Mouse (Mus musculus) intestine, postnatal 0 days (tissue): ENCODE data around the gene Smoc1. TPM values are rescaled to one million over a fixed set of nuclear protein-coding genes. Genes with fewer than 3 reads are reported as not detected.

Experiments
- ATAC-seq: fragments of 200-750 bp; cut with Nextera tagmentation; 2 replicates; pipeline ENCODE4 v1.8.0; 2017; ENCODE audit warnings: mild to moderate bottlenecking, moderate TSS enrichment, moderate library complexity
- H3K27ac ChIP-seq: fragments of 300-500 bp; sonication (generic); 2 replicates; pipeline ENCODE4 v1.5.1; 2014; ENCODE audit warnings: mild to moderate bottlenecking, low read depth, low read length, moderate library complexity
- H3K27me3 ChIP-seq: fragments of 300-500 bp; sonication (generic); replicated peaks from 2 replicates; pipeline ENCODE4 v1.6.1; 2014; ENCODE audit warnings: low read length, mixed read lengths; ENCODE audit not compliant: control insufficient read depth, insufficient read depth
- H3K36me3 ChIP-seq: fragments of 300-500 bp; sonication (generic); 2 replicates; pipeline ENCODE4 v1.6.1; 2014; ENCODE audit warnings: mild to moderate bottlenecking, moderate library complexity; ENCODE audit not compliant: control insufficient read depth, insufficient read depth
- H3K4me1 ChIP-seq: fragments of 300-500 bp; sonication (generic); replicated peaks from 2 replicates; pipeline ENCODE4 v1.6.1; 2014; ENCODE audit warnings: antibody characterized with exemption, low read length, mixed read lengths; ENCODE audit not compliant: control insufficient read depth, insufficient read depth
- H3K4me2 ChIP-seq: fragments of 300-500 bp; sonication (generic); replicated peaks from 2 replicates; pipeline ENCODE4 v1.6.1; 2014; ENCODE audit warnings: low read depth, mild to moderate bottlenecking, moderate library complexity
- H3K4me3 ChIP-seq: fragments of 300-500 bp; sonication (generic); 2 replicates; pipeline ENCODE4 v1.5.1; 2014; ENCODE audit warnings: low read depth, low read length
- H3K9ac ChIP-seq: fragments of 300-500 bp; sonication (generic); 2 replicates; pipeline ENCODE4 v1.6.1; 2014; ENCODE audit warnings: mild to moderate bottlenecking, low read depth, low read length
- H3K9me3 ChIP-seq: fragments of 300-500 bp; sonication (generic); 2 replicates; pipeline ENCODE4 v1.6.1; 2016; ENCODE audit warnings: mixed run types; ENCODE audit not compliant: control insufficient read depth
- CTCF ChIP-seq: sonication (generic); IDR thresholded peaks from 2 replicates; pipeline ENCODE4 v1.5.1; 2016; ENCODE audit warnings: low read depth, mild to moderate bottlenecking, control low read depth, antibody characterized with exemption, moderate library complexity
- whole genome bisulfite sequencing: fragments of 180-500 bp; shearing (Covaris S2); extraction: QIAGEN DNeasy Blood & Tissue Kit; methylation state at CpG from one replicate; pipeline ENCODE4 v1.1.7; 2014; 5-methylcytosine and 5-hydroxymethylcytosine counted together
- polyA plus RNA-seq: library from polyadenylated mRNA; unstranded; fragments of >200 nt; fragmentation: Nextera tagmentation; extraction: Ambion mirVana; gene quantifications from 2 replicates; pipeline ENCODE4 v1.2.1, GENCODE M21; 2015

The Smoc1 gene
- polyA plus RNA-seq, 1 experiment from 2014 or later: 3.9 TPM

- H3K27me3 ChIP-seq: no peaks in the 10 kb centered on the region
- no peak overlapping the region for H3K4me3 ChIP-seq
- no peak for TF ChIP-seq CTCF
- H3K36me3 ChIP-seq: no peaks in the 10 kb centered on the region
- no peak overlapping the region for H3K4me2 ChIP-seq
- no peak for ATAC-seq
- H3K27ac ChIP-seq: no peak overlapping the region
- H3K9me3 ChIP-seq: no peaks in the 10 kb centered on the region
- no peaks in the 10 kb centered on the region for H3K4me1 ChIP-seq
- no peak overlapping the region for H3K9ac ChIP-seq
- WGBS: 46% methylated on average over 11 of the region's 11 CpGs
Measured at GRCm38 (mm10) chr12:81043616-81044015, 17.0 kb downstream of the Smoc1 start.

- no peak for ATAC-seq
- 80% methylated on average over 5 of the region's 5 CpGs for WGBS
- Histone ChIP-seq H3K9me3 (no peaks in the 10 kb centered on the region), H3K4me1 (no peaks in the 10 kb centered on the region), H3K4me2 (no peak overlapping the region), H3K27me3 (no peaks in the 10 kb centered on the region), H3K27ac (no peak overlapping the region), H3K4me3 (no peak overlapping the region), H3K9ac (no peak overlapping the region), H3K36me3 (no peaks in the 10 kb centered on the region)
- no peak for TF ChIP-seq CTCF
Measured at GRCm38 (mm10) chr12:81046926-81047325, 20.3 kb downstream of the Smoc1 start.

GRCm38 (mm10) chr12:81049661-81050060, 23.1 kb downstream of the Smoc1 start:
- H3K9me3 ChIP-seq: no peaks in the 10 kb centered on the region
- TF ChIP-seq CTCF: no peak
- H3K4me3 ChIP-seq: no peak overlapping the region
- no peak overlapping the region for H3K27ac ChIP-seq
- WGBS: 91% methylated on average over 5 of the region's 5 CpGs
- H3K9ac ChIP-seq: no peak overlapping the region
- no peaks in the 10 kb centered on the region for H3K4me1 ChIP-seq
- H3K27me3 ChIP-seq: no peaks in the 10 kb centered on the region
- no peak for ATAC-seq
- no peaks in the 10 kb centered on the region for H3K36me3 ChIP-seq
- H3K4me2 ChIP-seq: no peak overlapping the region

- Histone ChIP-seq H3K9ac (no peak overlapping the region), H3K4me3 (no peak overlapping the region), H3K4me1 (no peaks in the 10 kb centered on the region), H3K36me3 (no peaks in the 10 kb centered on the region), H3K27me3 (no peaks in the 10 kb centered on the region), H3K9me3 (no peaks in the 10 kb centered on the region), H3K27ac (no peak overlapping the region), H3K4me2 (no peak overlapping the region)
- ATAC-seq: no peak
- 73% methylated on average over 11 of the region's 11 CpGs for WGBS
- no peak for TF ChIP-seq CTCF
Measured at GRCm38 (mm10) chr12:81055000-81055705, 28.5 kb downstream of the Smoc1 start.

- H3K4me2 ChIP-seq: no peak overlapping the region
- ATAC-seq: no peak
- H3K4me3 ChIP-seq: no peak overlapping the region
- no peaks in the 10 kb centered on the region for H3K9me3 ChIP-seq
- WGBS: 94% methylated on average over 2 of the region's 2 CpGs
- H3K9ac ChIP-seq: no peak overlapping the region
- H3K36me3 ChIP-seq: no peaks in the 10 kb centered on the region
- H3K27ac ChIP-seq: no peak overlapping the region
- no peaks in the 10 kb centered on the region for H3K27me3 ChIP-seq
- TF ChIP-seq CTCF: no peak
- H3K4me1 ChIP-seq: no peaks in the 10 kb centered on the region
Measured at GRCm38 (mm10) chr12:81055811-81056210, 29.2 kb downstream of the Smoc1 start.

- no peaks in the 10 kb centered on the region for H3K27me3 ChIP-seq
- no peak overlapping the region for H3K4me2 ChIP-seq
- no peak for ATAC-seq
- no peak overlapping the region for H3K9ac ChIP-seq
- H3K36me3 ChIP-seq: no peaks in the 10 kb centered on the region
- whole genome bisulfite sequencing: 70% methylated on average over 4 of the region's 4 CpGs
- H3K27ac ChIP-seq: no peak overlapping the region
- H3K4me1 ChIP-seq: no peaks in the 10 kb centered on the region
- no peak overlapping the region for H3K4me3 ChIP-seq
- H3K9me3 ChIP-seq: no peaks in the 10 kb centered on the region
- no peak for TF ChIP-seq CTCF
Measured at GRCm38 (mm10) chr12:81057619-81058018, 31.0 kb downstream of the Smoc1 start.
